Mouse (Mus musculus) MEL (cell line): Measurements from ENCODE around the gene Tbc1d13. TPM values are rescaled to one million over a fixed set of nuclear protein-coding genes. Genes with fewer than 3 reads are reported as not detected.

ENCODE experiments used
- DNase-seq: peaks from one replicate; pipeline ENCODE4 v3.0.0; 2011; ENCODE audit warnings: low read depth, low spot score
- H3K27ac ChIP-seq: 2 replicates; pipeline ENCODE4 v1.5.1; 2012; ENCODE audit warnings: low read depth, mild to moderate bottlenecking, control low read depth, low read length, moderate library complexity; ENCODE audit not compliant: control insufficient read depth
- H3K27me3 ChIP-seq, 2 experiments: fragments of 150-350 bp in 1 of 2; sonication (generic) in 1 of 2; 2 replicates each; pipeline ENCODE4 v1.6.1; 2012; ENCODE audit warnings: low read length in 2 of 2, mild to moderate bottlenecking in 2 of 2, improper control_type of control experiment in 1 of 2, moderate library complexity in 1 of 2; ENCODE audit not compliant: insufficient read depth in 2 of 2, control insufficient read depth in 1 of 2
- H3K36me3 ChIP-seq, 2 experiments: 2 replicates each; pipeline ENCODE4 v1.6.1; 2012 to 2014; ENCODE audit warnings: low read length in 2 of 2, improper control_type of control experiment in 1 of 2, inconsistent platforms in 1 of 2, mild to moderate bottlenecking in 1 of 2; ENCODE audit not compliant: insufficient read depth in 2 of 2, control insufficient read depth in 1 of 2
- H3K4me1 ChIP-seq, 2 experiments: fragments of 150-350 bp in 1 of 2; sonication (generic) in 1 of 2; 2 replicates each; pipeline ENCODE4 v1.6.1; 2012; ENCODE audit warnings: low read length in 2 of 2, improper control_type of control experiment in 1 of 2, mild to moderate bottlenecking in 1 of 2; ENCODE audit not compliant: insufficient read depth in 2 of 2, control insufficient read depth in 1 of 2
- H3K4me3 ChIP-seq, 2 experiments: fragments of 150-350 bp in 1 of 2; sonication (generic) in 1 of 2; 2 replicates each; pipeline ENCODE4 v1.5.1; 2012; ENCODE audit warnings: low read depth in 2 of 2, low read length in 2 of 2, mild to moderate bottlenecking in 2 of 2, moderate library complexity in 2 of 2, control low read depth in 1 of 2, improper control_type of control experiment in 1 of 2; ENCODE audit not compliant: control insufficient read depth in 1 of 2, insufficient read depth in 1 of 2
- H3K79me2 ChIP-seq: 2 replicates; pipeline ENCODE4 v1.6.1; 2012; ENCODE audit warnings: mild to moderate bottlenecking, low read length, moderate library complexity; ENCODE audit not compliant: control insufficient read depth, poor library complexity, insufficient read depth
- H3K9ac ChIP-seq: 2 replicates; pipeline ENCODE4 v1.6.1; 2012; ENCODE audit warnings: low read depth, mild to moderate bottlenecking, control low read depth, low read length, moderate library complexity; ENCODE audit not compliant: control insufficient read depth, poor library complexity, severe bottlenecking
- H3K9me3 ChIP-seq: fragments of 150-350 bp; sonication (generic); replicated peaks from 2 replicates; pipeline ENCODE4 v1.6.1; 2012; ENCODE audit warnings: mild to moderate bottlenecking, low read length, improper control_type of control experiment, moderate library complexity; ENCODE audit not compliant: insufficient read depth
- BHLHE40 ChIP-seq: IDR thresholded peaks from 2 replicates; pipeline ENCODE4 v1.6.1; 2012; ENCODE audit warnings: low read depth, mild to moderate bottlenecking, inconsistent platforms, low read length, improper control_type of control experiment, borderline replicate concordance
- CHD1 ChIP-seq: IDR thresholded peaks from 2 replicates; pipeline ENCODE4 v1.6.1; 2012; ENCODE audit warnings: low read depth, mild to moderate bottlenecking, inconsistent platforms, low read length, improper control_type of control experiment
- CHD2 ChIP-seq: IDR thresholded peaks from 2 replicates; pipeline ENCODE4 v1.6.1; 2011; ENCODE audit warnings: low read length, improper control_type of control experiment
- CTCF ChIP-seq, 3 experiments: IDR thresholded peaks in 2 of 3; conservative IDR thresholded peaks in 1 of 3; 2 replicates each; pipeline ENCODE4 v1.5.1; 2011 to 2012; ENCODE audit warnings: low read length in 3 of 3, low read depth in 2 of 3, mild to moderate bottlenecking in 2 of 3, improper control_type of control experiment in 1 of 3, inconsistent platforms in 1 of 3, mixed read lengths in 1 of 3, moderate library complexity in 1 of 3; ENCODE audit not compliant: control insufficient read depth in 1 of 3, insufficient read depth in 1 of 3, poor library complexity in 1 of 3, severe bottlenecking in 1 of 3
- E2F4 ChIP-seq: IDR thresholded peaks from 2 replicates; pipeline ENCODE4 v1.6.1; 2011; ENCODE audit warnings: low read depth, low read length, improper control_type of control experiment, borderline replicate concordance
- ELF1 ChIP-seq: IDR thresholded peaks from 2 replicates; pipeline ENCODE4 v1.6.1; 2014; ENCODE audit warnings: low read depth, mild to moderate bottlenecking, inconsistent platforms, low read length, improper control_type of control experiment, moderate library complexity
- ETS1 ChIP-seq: IDR thresholded peaks from 2 replicates; pipeline ENCODE4 v1.6.1; 2012; ENCODE audit warnings: low read depth, mild to moderate bottlenecking, inconsistent platforms, low read length, improper control_type of control experiment, moderate library complexity
- HCFC1 ChIP-seq: IDR thresholded peaks from 2 replicates; pipeline ENCODE4 v1.6.1; 2012; ENCODE audit warnings: low read depth, mild to moderate bottlenecking, inconsistent platforms, low read length, improper control_type of control experiment, moderate library complexity
- KAT2A ChIP-seq: conservative IDR thresholded peaks from 2 replicates; pipeline ENCODE4 v1.6.1; 2012; ENCODE audit warnings: low read depth, low read length, improper control_type of control experiment, inconsistent platforms
- MAFK ChIP-seq: IDR thresholded peaks from 2 replicates; pipeline ENCODE4 v1.6.1; 2011; ENCODE audit warnings: low read depth, mild to moderate bottlenecking, low read length, improper control_type of control experiment, borderline replicate concordance
- MAX ChIP-seq: IDR thresholded peaks from 2 replicates; pipeline ENCODE4 v1.6.1; 2011; ENCODE audit warnings: low read length, improper control_type of control experiment
- MXI1 ChIP-seq: IDR thresholded peaks from 2 replicates; pipeline ENCODE4 v1.6.1; 2011; ENCODE audit warnings: mild to moderate bottlenecking, low read depth, low read length, improper control_type of control experiment
- MYC ChIP-seq: IDR thresholded peaks from 2 replicates; pipeline ENCODE4 v1.6.1; 2011; ENCODE audit warnings: low read depth, mild to moderate bottlenecking, low read length, improper control_type of control experiment, moderate library complexity
- NELFE ChIP-seq: IDR thresholded peaks from 2 replicates; pipeline ENCODE4 v1.6.1; 2011; ENCODE audit warnings: low read depth, low read length, improper control_type of control experiment
- NRF1 ChIP-seq: IDR thresholded peaks from 2 replicates; pipeline ENCODE4 v1.6.1; 2014; ENCODE audit warnings: low read depth, mild to moderate bottlenecking, inconsistent platforms, low read length, improper control_type of control experiment, moderate library complexity; ENCODE audit not compliant: poor library complexity, insufficient read depth, severe bottlenecking
- POLR2A ChIP-seq, 2 experiments: IDR thresholded peaks; 2 replicates each; pipeline ENCODE4 v1.6.1; 2011 to 2012; ENCODE audit warnings: low read length in 2 of 2, mild to moderate bottlenecking in 2 of 2, control low read depth in 1 of 2, improper control_type of control experiment in 1 of 2, low read depth in 1 of 2, moderate library complexity in 1 of 2; ENCODE audit not compliant: control insufficient read depth in 1 of 2, insufficient read depth in 1 of 2, poor library complexity in 1 of 2
- POLR2AphosphoS2 ChIP-seq: IDR thresholded peaks from 2 replicates; pipeline ENCODE4 v1.6.1; 2011; ENCODE audit warnings: low read length, improper control_type of control experiment
- SIN3A ChIP-seq: IDR thresholded peaks from 2 replicates; pipeline ENCODE4 v1.6.1; 2012; ENCODE audit warnings: low read length, improper control_type of control experiment, inconsistent platforms
- SMC3 ChIP-seq: IDR thresholded peaks from 2 replicates; pipeline ENCODE4 v1.6.1; 2011; ENCODE audit warnings: low read depth, low read length, improper control_type of control experiment
- TAL1 ChIP-seq: IDR thresholded peaks from 2 replicates; pipeline ENCODE4 v1.6.1; 2012; ENCODE audit warnings: mild to moderate bottlenecking, inconsistent platforms, low read length, moderate library complexity, mixed read lengths
- TBP ChIP-seq: IDR thresholded peaks from 2 replicates; pipeline ENCODE4 v1.8.0; 2011; ENCODE audit warnings: low read depth, low read length, improper control_type of control experiment
- TCF12 ChIP-seq: IDR thresholded peaks from 2 replicates; pipeline ENCODE4 v1.6.1; 2014; ENCODE audit warnings: low read depth, mild to moderate bottlenecking, inconsistent platforms, low read length, improper control_type of control experiment, moderate library complexity
- UBTF ChIP-seq: IDR thresholded peaks from 2 replicates; pipeline ENCODE4 v1.6.1; 2012; ENCODE audit warnings: low read depth, mild to moderate bottlenecking, inconsistent platforms, low read length, improper control_type of control experiment, moderate library complexity, borderline replicate concordance; ENCODE audit not compliant: insufficient read depth
- USF2 ChIP-seq, 2 experiments: IDR thresholded peaks; 2 replicates each; pipeline ENCODE4 v1.6.1; 2011 to 2012; ENCODE audit warnings: improper control_type of control experiment in 2 of 2, low read length in 2 of 2, borderline replicate concordance in 1 of 2, inconsistent platforms in 1 of 2, low read depth in 1 of 2, mild to moderate bottlenecking in 1 of 2; ENCODE audit not compliant: insufficient read depth in 1 of 2
- ZKSCAN1 ChIP-seq: IDR thresholded peaks from 2 replicates; pipeline ENCODE4 v1.6.1; 2012; ENCODE audit warnings: low read depth, mild to moderate bottlenecking, inconsistent platforms, low read length, improper control_type of control experiment, moderate library complexity
- ZMIZ1 ChIP-seq: IDR thresholded peaks from 2 replicates; pipeline ENCODE4 v1.6.1; 2012; ENCODE audit warnings: low read depth, mild to moderate bottlenecking, inconsistent platforms, low read length, improper control_type of control experiment, moderate library complexity
- ZNF384 ChIP-seq: IDR thresholded peaks from 2 replicates; pipeline ENCODE4 v1.6.1; 2012; ENCODE audit warnings: low read depth, mild to moderate bottlenecking, inconsistent platforms, low read length, improper control_type of control experiment
- polyA plus RNA-seq, 2 experiments: library from polyadenylated mRNA; stranded (reverse) in 1 of 2; unstranded in 1 of 2; fragments of >175 nt in 1 of 2; fragments of >200 nt in 1 of 2; gene quantifications; 2 replicates each; pipeline versions ENCODE4 v1.2.1 to v1.2.4; 2012; ENCODE audit warnings: low replicate concordance in 2 of 2, low read depth in 1 of 2; ENCODE audit not compliant: insufficient read length in 2 of 2, insufficient read depth in 1 of 2, missing spikeins in 1 of 2
- total RNA-seq: library from RNA; depleted of rRNA; stranded (reverse); fragments of 300-350 nt; gene quantifications from 2 replicates; pipeline ENCODE4 v1.2.3, GENCODE M21; 2012

Gene Tbc1d13
- total and polyA plus RNA-seq, 3 experiments: 62.4 to 78.5 TPM; not detected in 1

DNA sequence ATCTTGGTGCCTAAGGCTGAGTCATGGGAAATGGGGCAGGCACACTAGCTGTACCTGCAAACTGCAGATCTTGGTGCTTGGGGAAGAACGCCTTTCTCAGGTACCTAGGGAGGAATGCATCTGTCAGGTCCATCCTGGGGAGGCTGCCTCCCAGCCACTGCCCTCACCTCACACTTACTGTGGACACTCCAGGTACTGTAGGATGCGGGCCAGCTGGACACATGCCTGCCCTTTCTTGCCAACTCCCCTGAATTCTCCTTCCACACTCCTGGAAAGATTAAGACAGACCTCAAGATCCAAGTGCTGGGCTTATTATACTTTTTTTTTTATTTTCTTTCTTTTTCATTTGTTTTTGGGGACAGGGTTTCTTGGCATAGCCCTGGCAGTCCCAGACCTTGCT lies 43.0 kb downstream of the Tbc1d13 start:
- Histone ChIP-seq H3K4me3 (no peak overlapping the region), H3K36me3 (peaks cover 0 to 3% of the 10 kb centered on the region in 2 experiments; a peak in 2 of 4 replicates), H3K27me3 (no peaks in the 10 kb centered on the region), H3K27ac (no peak overlapping the region), H3K9ac (no peak overlapping the region), H3K79me2 (peaks cover 12% of the 10 kb centered on the region), H3K4me1 (peaks cover 0 to 7% of the 10 kb centered on the region in 2 experiments; a peak in 2 of 4 replicates), H3K9me3 (no peaks in the 10 kb centered on the region)
- DNase-seq: no peak
- TF ChIP-seq KAT2A: no peak
- no peak for TF ChIP-seq ELF1
- TF ChIP-seq MXI1: no peak
- TF ChIP-seq CHD2: no peak
- no peak for TF ChIP-seq USF2 (IDR thresholded peaks at IDR 0.05; ENCODE audit: borderline replicate concordance in 1 of 2, insufficient read depth in 1 of 2, low read depth in 1 of 2, low read length in 2 of 2)

DNA sequence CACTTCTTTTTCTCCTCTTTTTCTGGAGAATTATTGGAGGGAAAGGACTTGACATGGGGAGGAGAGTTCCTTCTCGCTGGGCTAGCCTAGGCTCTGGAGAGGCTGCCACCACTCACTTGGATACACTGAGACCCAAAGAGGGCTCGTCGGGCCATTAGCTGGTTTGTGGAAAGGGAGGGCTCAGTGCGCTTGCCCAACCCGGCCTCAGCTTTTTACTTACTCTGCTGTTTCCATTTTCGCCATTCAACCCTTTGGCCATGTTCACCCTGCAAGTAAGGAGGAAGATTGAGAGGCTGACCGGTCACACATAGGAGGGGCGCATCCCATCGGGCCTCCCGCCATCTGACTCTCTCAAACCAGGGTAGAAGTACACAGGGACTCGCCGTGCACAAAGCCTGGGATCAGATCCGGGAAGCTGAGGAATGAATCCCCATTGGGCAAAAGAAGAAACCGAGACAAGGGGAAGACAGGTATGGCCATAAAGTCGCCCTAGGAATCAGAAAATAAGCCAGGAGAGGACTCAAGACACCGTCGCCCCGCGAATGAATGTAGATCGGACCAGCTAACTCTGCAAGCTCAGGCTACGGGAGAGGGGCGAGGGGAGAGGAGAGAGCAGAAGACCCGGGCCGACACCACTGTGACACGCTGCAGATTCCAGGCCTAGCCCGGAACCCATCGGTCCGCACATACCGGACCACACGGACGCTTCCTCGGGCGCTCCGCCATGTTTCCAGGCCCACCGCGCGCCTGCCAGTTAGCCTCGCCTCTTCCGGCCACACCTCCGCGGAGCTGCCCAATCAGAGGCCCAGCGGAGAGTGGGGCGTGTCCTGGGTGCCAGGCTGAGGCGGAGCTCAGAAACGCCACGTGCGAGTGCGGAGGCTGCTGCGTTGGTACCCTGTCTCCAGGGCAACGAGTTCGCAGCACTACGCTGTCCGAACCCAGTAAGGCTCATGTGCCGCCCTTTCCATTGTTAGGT lies 44.4 kb downstream of the Tbc1d13 start, which contains the start of gene Spout1:
Spout1 (minus strand) TSS at position 760 of the 976 bp plus-strand sequence.
- peaks cover 0 to 2% of the 10 kb centered on the region in 2 experiments; a peak in 1 of 4 replicates for H3K36me3 ChIP-seq
- peaks cover 0 to 7% of the 10 kb centered on the region in 2 experiments; a peak in 2 of 4 replicates for H3K4me1 ChIP-seq
- no peaks in the 10 kb centered on the region for H3K27me3 ChIP-seq
- H3K79me2 ChIP-seq: peaks cover 9% of the 10 kb centered on the region
- DNase-seq: peak; percentile 98
- no peaks in the 10 kb centered on the region for H3K9me3 ChIP-seq
- H3K9ac ChIP-seq: peak within 1 kb of the TSS; percentile 83
- H3K4me3 ChIP-seq: peak within 1 kb of the TSS; percentile 73 to 76
- peak within 1 kb of the TSS; percentile 13; the same call in 1 of the 2 replicates for H3K27ac ChIP-seq
- TF ChIP-seq E2F4 (no peak), TBP (peak; percentile 68; the same call in 1 of the 2 replicates), SMC3 (peak; percentile 2; the same call in 1 of the 2 replicates), NRF1 (peak; percentile 59), NELFE (peak; percentile 77), MYC (peak; percentile 95), CHD1 (no peak), KAT2A (no peak; the same call in 1 of the 2 replicates), TCF12 (peak; percentile 61), HCFC1 (peak; percentile 86), ZKSCAN1 (no peak), USF2 (IDR thresholded peaks at IDR 0.05; ENCODE audit: borderline replicate concordance in 1 of 2, insufficient read depth in 1 of 2, low read depth in 1 of 2, low read length in 2 of 2) (no peak), MAX (peak; percentile 99), POLR2A (IDR thresholded peaks at IDR 0.05; ENCODE audit: control insufficient read depth in 1 of 2, insufficient read depth in 1 of 2, low read depth in 1 of 2, low read length in 2 of 2, poor library complexity in 1 of 2) (peak; percentile 52 to 83), ZNF384 (no peak), ETS1 (peak; percentile 35; the same call in 1 of the 2 replicates), ZMIZ1 (no peak), MAFK (no peak), CTCF (IDR thresholded peaks at IDR 0.05 in 2 of 3, conservative IDR thresholded peaks at IDR 0.05 in 1 of 3; ENCODE audit: control insufficient read depth in 1 of 3, insufficient read depth in 1 of 3, low read depth in 2 of 3, low read length in 3 of 3, poor library complexity in 1 of 3, severe bottlenecking in 1 of 3) (no peak), BHLHE40 (peak; percentile 78; the same call in 1 of the 2 replicates), ELF1 (peak; percentile 82), UBTF (no peak), POLR2AphosphoS2 (0 out of 2 replicates have a peak, but pooled peaks have one; percentile 53), TAL1 (no peak), SIN3A (peak; percentile 100), CHD2 (no peak), MXI1 (peak; percentile 100)
